Mouse (Mus musculus) layer of hippocampus, postnatal 14 days (tissue): ENCODE measurements around the gene Cdpf1. TPM values are rescaled to one million over a fixed set of nuclear protein-coding genes. Genes with fewer than 3 reads are reported as not detected.
A peak's percentile ranks its signal among the peaks of the same experiment; 100 is the strongest.
"Not testable (repeated sequence)": the region's sequence is repeated elsewhere in the genome, so short reads cannot be mapped to it uniquely, and the experiment has no call there.

Experiments
- DNase-seq, 2 experiments: peaks; one replicate each; pipeline ENCODE4 v3.0.0; 2021 to 2022; ENCODE audit warnings: low spot score in 2 of 2, mixed read lengths in 1 of 2
- total RNA-seq, 2 experiments: library from RNA; stranded (reverse); gene quantifications; 2 replicates each; pipeline ENCODE4 v1.2.3; 2021

Gene Cdpf1
- total RNA-seq, 2 experiments from 2014 or later = 24.2 to 24.7 TPM

DNA sequence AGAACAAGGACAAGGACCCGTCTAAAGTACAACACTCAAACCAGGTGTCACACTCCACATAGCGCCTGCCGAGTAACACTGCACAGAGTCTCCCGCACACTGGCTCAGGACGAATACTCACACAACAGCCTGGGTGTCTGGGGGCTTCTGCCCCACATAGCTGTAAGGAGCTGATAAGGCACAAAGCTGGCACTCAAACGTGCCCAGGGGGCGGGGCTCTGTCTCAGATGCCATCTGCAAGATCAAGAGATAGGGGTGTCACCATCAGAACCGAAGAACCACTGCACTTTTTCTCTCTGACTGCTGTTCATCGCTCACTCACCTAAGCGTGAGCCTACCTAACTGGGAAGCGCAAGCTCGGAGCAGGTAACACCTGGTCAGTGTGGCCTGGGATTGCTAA lies 2.4 kb downstream of the Cdpf1 start:
- DNase-seq = no peak

DNA sequence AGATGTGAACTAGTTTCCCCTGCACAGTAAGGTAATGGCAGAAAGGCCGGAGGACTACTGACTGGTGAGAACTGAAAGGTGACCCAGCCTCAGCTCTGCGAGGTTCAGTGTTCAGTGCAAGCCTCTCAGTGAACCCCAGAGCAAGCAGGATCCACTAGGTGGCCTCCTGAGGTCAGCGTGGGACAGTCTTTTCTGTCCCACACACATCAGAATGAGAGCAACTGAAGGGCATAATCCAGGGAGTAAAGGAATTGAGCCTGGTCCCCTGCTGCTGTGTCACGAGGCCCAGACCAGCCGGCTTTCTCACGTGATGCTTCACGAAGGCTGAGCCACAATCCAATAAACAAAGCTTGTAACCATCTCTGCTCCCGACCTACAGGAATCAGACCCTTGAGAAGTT lies 3.1 kb downstream of the Cdpf1 start:
- no peak for DNase-seq

DNA sequence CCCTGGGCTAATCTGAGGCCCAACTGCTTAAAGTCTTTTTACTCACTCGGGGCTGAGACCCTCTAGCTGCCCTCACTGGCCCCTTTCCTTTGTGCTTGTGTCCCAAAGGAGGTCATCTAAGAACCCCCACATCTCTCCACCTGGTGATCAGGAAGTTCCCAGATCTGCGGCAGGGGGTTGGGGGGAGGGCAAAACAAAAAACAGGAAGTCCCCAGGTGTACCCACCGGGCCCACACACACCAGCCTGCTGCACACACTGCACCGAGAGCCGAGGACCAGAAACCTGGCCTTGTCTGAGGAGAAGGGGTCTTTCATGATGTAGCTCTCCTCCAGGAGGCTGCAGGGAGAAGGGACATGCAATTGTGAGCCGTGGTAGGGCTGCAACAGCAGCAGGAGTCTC lies 3.5 kb downstream of the Cdpf1 start:
- no peak for DNase-seq

DNA sequence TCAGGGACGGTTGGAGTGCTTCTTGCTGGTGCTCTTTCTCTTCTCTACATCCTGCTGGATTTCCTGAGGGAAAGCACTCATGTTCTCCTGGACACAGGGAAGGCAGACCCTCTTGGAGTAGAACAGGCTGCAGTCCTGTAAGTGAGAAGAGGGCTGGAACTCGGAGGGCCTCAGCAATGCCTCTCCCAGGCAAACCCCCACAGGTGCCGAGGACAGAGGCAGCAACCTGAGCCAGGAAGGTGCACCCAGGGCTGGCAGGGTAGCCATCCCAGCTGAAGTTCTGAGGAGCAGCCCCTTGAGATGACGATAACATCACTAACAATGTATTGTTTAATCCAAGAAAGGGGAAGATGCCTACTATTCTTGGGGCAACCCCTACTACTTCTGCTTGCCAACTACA lies 4.1 kb downstream of the Cdpf1 start:
- DNase-seq = no peak

DNA sequence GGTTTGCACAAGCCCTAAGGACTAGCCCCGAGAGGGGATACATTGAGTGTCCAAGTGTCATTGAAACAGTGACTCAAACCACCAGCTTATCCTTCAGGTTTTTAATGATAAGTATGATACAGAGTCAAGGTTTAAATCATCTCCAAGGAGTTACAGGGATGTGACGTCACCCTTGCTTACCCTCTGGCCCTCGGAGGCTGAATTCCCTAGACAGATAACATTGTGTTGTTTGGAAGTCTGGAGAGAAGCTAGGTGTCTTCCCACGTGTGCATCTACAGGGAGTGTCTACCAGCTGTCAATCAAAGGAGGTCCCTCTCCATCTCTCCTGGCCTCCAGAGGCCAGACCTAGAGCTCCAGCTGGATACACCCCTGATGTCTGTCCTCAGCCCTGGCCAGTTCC lies 4.6 kb downstream of the Cdpf1 start:
- no peak for DNase-seq

- no peak for DNase-seq
Observed at GRCm38 (mm10) chr15:85802931-85803330, 8.6 kb downstream of the Cdpf1 start.

DNA sequence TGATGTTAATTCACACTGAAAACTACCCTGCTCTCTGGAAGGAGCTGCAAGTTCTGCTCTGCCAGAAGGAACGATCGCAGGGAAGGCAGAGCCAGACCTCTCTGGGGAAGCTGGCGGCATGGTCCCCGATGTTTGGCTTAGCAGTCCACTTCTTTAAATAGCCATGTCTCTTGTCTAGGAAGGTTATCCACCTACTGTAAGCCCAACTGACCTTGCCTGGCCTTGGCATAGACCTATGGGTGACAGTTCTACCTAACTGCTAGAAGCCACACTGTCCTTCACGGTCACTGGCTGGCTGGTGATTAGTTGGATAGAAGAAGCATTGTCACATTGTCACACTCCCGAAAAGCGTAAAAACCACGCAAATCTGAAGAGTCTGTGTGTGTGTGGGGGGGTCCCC lies 12.8 kb downstream of the Cdpf1 start:
- DNase-seq = no peak

DNA sequence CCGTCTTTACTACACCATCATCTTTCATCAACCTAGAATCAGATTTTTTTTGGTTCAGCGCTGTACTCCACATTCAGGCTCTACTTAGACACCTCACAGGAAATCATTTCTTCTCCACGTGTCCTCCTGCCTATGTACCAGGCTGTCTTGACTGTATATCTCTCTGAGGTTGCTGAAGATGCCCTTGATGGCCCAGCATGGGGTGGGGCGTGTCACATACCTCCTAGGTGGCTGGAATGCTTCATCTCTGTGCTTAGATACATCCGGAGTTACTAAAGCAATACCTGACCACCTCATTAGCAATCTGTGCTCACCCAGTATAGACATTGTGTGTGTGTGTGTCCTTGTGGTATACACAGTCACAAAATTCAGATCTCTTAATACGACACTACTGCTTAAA lies 16.0 kb downstream of the Cdpf1 start:
- DNase-seq = no peak

DNA sequence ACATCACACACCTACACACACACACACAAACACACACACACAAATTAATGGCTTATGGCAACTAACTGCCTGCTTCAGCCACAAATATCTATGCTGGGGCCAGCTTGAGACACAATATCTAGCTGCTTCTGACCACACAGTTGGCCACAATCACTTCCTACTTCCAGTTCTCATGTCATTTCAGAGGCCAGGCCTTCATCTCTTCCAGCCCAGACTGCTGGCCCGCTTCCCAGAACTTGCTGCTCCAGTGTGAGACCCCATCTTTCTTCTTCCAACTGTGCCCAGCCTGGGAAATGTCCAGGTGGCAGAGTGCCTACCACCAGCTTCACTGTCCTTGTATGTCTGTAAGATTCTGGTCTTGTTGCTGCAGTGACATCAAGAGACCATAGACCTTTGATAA lies 18.7 kb downstream of the Cdpf1 start:
- peak; percentile 49 to 76 for DNase-seq

GRCm38 (mm10) chr15:85791449-85791848 lies 20.0 kb downstream of the Cdpf1 start:
- no peak for DNase-seq

DNA sequence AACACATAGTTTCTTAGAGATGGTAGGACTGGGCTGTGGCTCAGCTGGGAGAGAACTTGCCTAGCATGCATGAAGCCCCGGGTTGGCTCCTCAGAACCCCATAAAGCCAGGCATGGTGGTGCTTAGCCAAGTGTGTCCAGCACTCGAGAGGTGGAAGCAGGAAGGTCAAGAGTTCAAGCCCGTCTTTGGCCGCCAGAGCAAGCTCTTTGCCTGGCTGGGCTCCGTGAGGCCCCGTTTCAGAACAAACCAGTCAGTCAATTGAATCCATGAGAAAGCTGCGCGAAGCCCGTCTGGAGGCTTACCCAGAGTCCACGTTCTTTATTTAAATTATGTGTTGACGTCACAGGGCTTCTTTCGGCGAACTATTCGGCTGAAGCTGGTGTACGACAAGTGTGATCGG lies 22.9 kb downstream of the Cdpf1 start:
- DNase-seq = no peak

DNA sequence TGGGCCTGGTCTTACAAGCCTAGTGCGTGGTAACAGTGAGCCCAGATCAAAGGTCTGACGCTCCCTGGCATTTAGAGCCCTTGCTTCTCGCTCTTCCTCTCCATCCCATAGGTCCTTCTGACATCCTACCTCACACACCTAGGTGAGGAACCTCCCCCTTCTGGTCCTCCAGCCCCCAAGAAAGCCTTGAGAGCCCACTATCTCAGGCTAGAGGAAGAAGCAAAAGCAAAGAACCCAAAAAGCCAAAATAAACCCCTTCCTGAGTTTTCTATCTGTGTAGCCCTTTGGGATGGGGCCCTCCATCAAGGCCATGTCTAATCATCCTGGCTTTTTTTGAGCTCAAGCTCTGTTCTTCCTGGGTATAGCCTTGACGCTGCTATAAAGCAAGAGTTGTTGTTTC lies 23.4 kb downstream of the Cdpf1 start:
- DNase-seq = no peak

DNA sequence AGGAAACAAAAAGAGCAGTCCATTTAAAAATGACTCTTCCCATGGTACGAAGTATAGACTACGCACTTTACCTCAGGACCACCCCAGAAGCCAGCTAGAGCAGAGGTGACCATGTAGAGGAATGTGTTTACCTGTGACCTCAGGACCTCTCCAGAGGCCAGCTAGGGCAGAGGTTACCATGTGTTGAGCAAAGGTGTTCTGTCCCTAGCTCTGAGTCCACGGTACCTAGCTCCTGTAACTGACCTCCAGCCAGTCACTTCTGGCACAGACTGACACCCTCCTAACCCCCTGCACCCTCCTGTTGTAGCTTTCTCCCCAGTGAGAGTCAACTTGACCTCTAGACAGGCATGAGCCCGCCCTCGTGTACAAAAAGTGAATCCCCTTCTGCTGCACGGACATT lies 24.0 kb downstream of the Cdpf1 start:
- no peak for DNase-seq

DNA sequence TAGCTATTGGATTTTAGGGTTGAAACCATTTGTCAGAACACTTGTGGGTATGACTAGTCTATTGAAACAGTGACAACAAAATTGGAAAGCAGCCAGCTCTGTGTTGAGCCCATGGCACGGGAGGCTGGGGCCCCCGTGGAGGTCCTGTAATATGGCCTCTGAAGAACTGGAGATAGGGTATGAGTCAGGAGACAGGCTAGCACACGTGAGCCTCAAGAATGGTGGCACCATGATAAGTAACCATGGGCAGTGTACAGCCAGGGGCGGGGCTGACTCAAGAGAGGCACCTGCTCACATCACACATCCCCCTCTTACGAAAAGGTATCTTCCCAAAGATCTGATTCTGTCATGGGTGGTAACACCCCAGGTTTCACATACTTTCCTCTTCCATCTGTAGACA lies 24.8 kb downstream of the Cdpf1 start:
- no peak for DNase-seq

- DNase-seq = no peak
Observed at GRCm38 (mm10) chr15:85784341-85784740, 27.2 kb downstream of the Cdpf1 start.

GRCm38 (mm10) chr15:85783146-85783545 lies 28.4 kb downstream of the Cdpf1 start:
- DNase-seq = no peak

- not testable (repeated sequence) for DNase-seq
Observed at GRCm38 (mm10) chr15:85778891-85779290, 32.6 kb downstream of the Cdpf1 start.

DNA sequence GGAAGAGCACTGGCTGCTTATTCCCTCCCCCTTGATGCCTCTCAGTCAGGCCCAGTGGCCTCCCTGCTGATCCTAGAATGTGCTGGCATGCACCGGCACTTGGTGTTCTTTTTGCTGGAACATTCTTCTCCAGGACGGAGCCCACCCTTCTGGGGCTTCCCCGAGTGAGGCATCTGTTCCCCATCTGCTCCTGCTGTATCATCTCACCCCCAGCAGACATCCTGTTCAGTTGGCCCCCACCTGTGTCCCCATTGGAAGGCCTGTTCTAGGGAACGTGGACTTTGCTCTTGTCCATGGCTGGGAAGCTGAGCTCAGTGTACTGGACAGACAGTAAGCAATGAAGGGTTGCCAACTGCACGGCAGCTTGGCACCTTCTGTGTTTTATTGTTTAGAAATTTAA lies 34.7 kb downstream of the Cdpf1 start:
- peak; percentile 31 to 60 for DNase-seq

GRCm38 (mm10) chr15:85776241-85776640 lies 35.3 kb downstream of the Cdpf1 start:
- no peak for DNase-seq

DNA sequence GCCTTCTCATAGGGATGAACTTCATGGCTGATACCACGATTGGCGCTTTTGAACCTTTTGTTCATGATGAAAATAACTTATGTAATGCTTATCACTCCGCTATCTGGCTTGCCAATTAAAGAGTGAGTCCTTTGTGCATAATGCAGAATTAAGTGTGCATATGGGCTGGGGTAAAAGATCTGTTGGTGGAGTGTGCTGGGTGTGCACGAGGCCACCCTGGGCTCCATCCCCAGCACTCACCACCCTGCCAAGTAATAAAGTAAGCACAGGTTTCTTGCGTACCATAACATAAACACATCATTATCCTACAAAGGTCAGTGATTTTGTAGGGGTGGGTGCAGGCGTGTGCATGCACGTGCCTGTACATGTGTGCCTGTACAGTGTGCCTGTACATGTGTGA lies 36.5 kb downstream of the Cdpf1 start:
- peak in 1 of 2 experiments; percentile 36 for DNase-seq

GRCm38 (mm10) chr15:85774419-85774818 lies 37.1 kb downstream of the Cdpf1 start:
- no peak for DNase-seq

DNA sequence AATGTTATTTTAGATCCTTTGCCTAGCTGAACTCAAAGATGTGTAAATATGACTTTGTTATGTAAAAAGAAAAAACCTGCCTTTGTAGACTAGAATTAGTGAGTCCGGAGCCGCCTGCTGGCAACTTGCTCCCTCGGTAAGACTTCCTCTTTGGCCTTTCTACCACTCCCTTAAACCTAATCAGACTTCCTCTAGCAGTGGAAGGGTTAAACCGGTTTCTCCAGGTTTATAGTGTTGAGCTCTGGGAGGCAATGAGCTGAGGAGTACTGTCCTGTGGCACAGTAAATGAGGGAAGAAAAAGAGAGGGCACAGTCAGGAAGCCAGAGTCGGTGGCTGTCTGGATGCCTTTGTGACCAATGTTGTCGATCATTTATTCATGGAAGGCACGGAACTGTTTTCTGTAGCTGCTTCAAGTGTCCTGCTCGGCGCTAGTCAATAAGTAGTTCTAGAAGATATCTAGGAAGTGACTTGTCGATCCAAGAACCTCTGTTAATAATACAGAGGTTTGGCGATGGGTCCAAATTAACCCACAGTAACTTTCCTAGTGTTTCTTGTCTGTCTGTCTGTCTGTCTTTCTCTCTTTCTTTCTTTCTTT lies 39.3 kb downstream of the Cdpf1 start:
- DNase-seq = no peak

DNA sequence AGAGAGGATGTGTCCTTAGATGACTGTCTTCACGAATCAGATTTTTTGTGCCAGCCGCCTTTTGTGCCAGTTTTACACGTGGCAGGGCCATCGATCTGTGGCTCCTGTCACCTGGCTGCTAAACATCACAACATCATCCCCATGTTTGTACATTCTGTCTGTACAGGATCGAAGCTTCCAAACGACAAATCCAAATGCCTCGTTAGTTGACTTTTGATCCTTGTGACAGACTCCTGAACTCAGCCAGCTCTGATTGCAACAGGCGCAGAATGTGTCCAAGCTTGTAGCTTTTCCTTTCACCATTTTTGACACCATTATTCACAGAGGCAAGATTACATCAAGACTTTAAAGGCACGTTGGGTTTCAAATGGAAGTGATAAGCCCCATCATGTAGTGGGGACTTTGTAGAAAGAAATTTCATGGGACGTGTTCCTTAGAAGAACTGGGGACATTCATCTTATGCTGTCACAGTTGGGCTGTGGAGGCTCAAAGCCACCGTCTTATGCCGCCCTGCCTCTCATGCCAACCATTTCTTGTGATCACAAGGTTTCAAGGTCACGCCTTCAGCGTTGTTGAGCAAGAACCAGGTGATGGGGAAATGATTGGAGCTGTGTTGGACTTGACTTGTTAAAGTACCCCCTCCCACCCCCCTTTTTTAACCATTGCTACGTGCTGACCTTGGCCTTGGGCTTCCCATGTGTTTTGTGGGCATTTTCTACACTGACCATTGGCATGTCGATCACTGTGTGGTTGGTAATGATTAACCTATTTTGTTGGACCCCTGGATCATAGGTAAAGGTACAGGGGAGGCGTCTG lies 40.0 kb downstream of the Cdpf1 start:
- no peak for DNase-seq
